Mouse (Mus musculus): ENCODE results near the gene Capn10. TPM values are rescaled to one million over a fixed set of nuclear protein-coding genes. Genes with fewer than 3 reads are reported as not detected.
"Not testable (repeated sequence)": the region's sequence is repeated elsewhere in the genome, so short reads cannot be mapped to it uniquely, and the experiment has no call there.

Capn10 gene
- polyA plus RNA-seq, 1 experiment from 2014 or later, result 18.7 TPM

DNA sequence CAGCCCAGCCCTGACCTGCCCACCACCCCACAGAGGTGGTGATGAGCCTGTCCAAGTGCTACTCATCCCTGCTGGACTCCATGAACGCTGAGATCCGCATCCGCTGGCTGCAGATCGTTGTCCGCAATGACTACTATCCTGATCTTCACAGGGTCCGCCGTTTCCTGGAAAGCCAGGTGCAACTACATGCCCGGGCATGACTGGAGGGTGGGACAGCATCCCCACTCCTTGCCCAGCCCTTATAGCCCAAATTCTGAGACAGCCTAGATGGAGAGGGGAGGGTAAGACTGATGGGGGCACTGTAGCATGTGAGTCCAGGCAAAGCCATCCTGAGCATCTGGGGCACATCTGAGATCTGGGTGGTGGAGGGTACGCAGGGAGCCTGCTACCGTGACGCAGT is 15.0 kb upstream of the Capn10 start:
- no peak for DNase-seq (ENCODE audit: low spot score)

DNA sequence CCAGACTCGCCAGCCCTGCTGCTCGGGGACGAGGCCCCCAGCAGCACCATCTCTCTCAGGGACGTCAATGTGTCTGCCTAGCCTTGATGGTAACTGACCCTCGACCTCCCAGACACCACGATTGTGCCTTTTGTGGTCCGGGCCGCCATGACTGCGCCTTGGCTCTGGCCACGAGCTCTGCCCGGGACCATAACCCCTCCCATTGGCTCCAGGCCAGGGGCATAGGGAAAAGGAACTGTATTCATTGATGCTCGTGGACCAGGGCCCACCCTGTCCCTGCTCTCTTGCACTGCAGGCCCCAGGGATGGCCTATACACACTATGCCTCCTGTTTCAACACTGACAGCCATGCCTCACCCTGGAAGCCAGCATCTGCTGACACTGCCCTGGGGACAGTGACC is 14.4 kb upstream of the Capn10 start:
- no peak for DNase-seq (ENCODE audit: low spot score)

DNA sequence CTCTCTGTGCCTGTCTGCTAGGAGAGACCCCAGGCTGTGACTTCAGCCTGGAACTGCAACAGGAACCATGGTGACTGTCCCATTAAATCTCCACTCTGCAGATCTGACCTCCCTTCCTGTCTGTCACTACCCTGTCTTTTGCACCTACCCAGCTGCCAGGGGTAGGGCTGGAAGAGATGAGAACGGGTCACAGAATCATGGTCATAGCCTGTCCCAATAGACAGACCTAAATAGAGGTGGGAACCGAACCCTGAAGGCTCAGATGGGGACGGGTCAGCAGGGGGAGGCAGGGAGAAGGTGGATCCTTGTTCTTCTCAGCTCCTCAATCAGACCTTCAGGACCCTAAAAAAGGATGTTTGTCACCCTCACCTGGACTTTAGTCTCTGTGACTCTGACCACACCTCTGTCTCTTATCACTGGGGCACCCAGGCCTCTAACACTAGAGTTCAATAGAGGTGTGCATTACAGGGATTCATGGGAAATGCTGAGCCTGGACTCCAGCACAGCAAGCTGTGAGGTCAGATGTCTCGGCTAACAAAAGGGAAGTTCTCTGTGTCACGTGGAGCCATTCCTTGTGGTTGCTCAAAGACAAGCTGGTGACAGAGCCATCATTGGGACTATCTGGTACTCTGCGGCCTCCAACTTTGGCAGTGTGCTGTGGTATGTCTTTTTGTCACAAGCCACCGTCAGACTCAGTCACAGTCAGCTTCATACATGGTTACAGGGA is 13.5 kb upstream of the Capn10 start:
- no peak for DNase-seq (ENCODE audit: low spot score)

DNA sequence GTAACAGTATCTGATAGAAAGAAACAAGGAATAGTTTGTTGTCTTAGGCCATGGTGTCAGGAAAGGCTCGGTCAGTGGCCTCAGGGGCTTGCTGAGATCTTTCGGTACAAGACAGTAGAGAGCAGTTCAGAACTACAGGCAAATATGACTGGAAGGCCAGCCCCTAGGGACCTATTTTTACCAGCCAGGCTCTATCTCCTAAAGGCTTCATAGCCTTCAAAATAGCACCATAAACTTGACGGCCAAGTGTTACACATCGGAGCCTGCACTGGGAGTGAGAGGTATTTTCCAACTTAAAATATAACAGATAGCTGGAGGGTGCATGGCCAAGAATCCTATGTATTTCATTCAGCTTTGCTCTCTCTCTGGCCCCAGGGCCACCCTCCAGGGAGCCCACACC is 12.7 kb upstream of the Capn10 start:
- DNase-seq (ENCODE audit: low spot score), result no peak

DNA sequence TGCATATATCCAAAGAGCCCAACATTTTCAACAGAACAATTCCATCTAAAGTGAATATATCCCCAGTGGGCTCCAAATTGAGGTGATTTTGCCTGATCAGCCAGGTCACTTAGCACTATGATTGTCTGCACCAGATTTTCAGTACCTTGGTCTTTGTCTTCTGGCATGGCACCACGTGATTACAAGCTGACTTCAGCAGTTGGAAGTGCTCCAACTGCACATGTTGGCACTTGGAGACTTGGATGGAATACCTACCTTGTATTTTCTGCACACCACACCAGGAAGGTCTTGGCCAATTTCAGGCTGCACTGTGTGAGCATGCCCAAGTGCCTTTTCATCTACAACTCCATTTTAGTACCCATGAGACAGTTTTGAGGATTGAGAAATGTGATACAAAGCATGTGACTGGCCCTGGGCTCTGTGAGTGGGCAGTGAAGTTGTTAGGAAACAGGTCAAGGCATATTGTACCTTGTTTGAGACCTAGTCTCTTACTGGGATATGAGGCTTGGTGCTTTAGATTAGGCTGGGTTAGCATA is 3.9 kb upstream of the Capn10 start:
- no peak for DNase-seq (ENCODE audit: low spot score)

DNA sequence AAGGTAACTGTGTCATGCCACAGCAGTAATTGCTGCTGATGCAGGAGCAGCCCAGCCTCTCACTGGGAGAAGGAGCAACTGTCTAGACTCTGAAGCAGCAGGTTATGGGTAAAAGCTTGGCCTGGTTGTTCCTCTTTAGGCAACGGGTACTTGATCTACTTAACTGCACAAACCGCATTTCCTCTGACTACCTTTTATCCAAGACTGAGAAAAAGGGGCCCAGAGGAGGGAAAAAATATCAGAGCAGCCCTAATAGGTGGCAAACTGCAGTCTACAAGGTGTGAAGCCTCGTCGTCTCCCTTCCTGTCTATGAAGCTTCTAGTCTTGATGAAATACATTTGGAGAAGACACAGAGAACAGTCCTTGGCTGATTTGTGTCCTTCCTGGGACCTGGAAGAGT is 565 bp upstream of the Capn10 start:
- DNase-seq (ENCODE audit: low spot score), result peak; percentile 21

DNA sequence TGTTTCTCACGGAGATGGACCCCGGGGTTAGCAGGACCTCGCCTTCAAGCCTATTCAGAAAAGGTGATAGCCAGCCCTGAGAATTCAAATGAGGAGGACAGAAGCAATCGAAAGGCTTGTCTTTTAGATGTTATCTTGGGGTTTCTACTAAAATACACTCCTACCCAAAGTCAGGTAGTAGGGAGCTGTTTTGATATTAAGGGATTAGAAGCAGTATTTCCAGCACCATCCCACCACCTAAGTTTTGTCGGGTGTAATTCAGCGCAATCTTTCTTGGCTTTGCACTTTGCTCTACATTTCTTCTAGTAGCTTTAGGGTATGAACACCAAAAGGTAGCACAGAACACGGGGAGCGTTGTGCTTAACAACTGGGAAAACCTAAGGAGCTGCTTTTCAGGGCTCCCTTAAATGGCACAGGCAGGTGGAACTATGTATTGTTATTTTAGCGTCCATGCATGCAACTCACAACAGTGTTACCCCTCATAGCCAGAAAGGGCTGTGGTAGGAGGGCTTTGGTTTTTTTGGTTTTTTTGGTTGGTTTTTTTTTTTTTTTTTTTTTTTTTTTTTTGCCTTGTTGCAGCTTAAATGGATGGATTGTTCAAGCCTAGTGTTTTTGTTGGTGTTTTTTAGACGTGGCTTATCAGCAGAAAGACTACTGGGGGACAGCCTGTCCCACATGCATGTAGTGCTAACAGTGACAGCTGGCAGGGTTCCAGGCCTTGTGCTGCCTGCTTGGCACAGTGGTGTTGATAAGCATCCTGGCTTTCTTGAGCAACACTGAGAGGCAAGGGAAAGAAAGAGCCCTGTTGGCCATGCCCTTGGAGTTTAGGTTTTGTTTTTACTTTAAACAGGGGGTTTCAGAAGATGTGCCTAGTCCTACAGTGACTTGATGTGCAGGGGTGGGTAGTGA is 1.1 kb downstream of the Capn10 start:
- DNase-seq (ENCODE audit: low spot score), result no peak

DNA sequence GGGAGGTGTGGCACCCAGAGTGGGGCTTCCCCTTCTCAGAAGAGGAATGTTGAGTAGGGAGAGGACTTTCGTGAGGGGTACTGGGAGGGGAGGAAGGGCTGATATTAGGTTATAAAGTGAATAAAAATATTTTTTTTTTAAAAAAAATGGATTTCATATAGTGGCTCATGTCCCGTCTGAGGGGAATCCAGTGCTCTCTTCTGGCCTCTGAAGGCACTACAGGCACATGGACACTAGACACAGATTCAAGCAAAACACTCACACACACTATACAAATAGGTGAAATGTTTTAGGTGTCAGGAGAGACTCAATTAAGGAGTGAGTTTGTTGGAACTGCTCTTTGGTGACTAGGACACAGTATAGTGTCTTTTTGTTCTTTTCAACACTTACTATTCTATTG is 1.8 kb downstream of the Capn10 start:
- no peak for DNase-seq (ENCODE audit: low spot score)

DNA sequence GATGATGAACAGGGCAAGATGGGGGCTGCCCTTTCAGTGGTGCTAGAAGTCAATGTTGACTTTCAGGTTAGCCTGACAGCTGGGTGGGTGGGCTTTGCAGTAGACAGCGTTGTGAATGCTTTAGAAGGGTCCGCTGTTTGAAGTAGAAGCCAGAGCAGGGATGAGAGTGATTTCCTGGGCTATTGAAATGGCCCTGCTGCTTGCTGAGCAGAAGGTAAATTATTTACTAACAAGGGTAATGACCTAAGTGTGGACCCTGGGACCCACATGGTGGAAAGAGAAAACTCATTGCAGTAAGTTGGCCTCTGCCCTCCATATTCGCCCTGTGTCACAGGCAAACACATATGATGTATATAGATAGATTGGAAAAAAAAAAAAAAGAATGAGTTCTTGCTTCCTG is 2.3 kb downstream of the Capn10 start:
- no peak for DNase-seq (ENCODE audit: low spot score)

DNA sequence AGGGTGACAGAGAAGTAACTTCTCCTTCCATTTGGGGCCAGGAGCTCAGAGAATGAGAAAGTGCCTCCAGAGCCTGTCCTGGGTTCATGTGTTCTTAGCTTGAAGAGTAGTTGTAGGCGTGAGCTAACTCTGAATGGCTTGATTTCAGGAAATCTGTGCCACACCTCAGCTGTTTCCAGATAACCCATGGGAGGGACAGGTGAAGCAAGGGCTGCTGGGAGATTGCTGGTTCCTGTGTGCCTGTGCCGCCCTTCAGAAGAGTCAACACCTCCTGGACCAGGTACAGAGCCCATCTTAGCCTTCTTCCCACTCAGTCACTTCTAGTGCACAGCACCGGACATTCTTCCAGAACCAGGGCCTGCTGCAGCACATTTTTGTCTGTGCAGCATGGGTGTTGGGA is 3.6 kb downstream of the Capn10 start:
- DNase-seq (ENCODE audit: low spot score), result no peak

DNA sequence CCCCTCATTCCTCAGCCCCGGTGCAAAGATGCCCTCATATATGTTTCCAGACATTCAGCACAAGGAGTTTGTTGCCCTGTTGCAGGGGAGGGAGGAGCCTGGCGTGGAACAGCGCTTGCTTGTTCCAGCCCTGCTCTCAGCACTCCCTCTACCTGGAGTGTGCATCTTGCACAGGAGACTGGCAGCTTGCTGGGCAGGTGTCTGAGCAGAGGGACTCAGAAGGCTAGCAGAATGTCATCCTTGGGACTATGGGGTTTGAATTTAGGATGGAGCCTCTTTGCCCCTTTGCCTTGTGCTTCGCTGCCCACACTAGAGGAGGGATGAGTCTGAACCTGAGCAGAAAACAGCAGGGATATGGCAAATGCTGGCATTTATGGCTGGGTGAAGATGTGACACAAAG is 5.6 kb downstream of the Capn10 start:
- DNase-seq (ENCODE audit: low spot score), result no peak

DNA sequence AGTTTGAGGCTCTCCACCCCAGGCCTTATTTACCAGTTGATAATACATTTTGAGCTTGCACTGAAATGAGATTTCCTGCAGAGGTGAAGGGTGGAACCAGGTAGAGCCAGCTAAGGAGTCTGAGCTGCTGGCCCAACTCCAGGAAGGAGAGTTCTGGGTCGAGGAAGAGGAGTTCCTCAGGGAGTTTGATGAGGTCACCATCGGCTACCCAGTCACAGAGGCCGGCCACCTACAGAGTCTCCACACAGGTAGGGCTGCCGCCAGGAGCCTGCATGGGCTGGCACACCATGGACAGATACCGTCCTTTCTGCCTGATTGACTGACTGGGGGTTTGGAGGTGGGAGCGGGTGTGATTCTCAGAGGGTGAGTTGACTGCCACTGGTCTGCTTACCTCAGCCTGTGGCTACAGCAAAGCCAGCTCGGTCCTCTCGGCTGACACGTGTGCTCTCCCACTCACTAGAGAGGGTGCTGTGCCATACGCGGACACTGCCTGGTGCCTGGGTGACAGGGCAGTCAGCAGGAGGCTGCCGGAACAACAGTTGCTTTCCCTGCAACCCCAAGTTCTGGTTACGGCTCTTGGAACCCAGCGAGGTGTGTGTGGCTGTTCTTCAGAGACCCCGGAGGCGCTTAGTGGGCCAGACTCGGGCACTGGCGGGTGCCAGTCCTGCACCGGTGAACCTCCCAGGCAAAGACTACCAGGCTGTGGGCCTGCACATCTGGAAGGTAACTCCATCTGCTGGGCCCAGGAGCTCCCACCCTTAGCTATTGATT is 9.2 kb downstream of the Capn10 start:
- no peak for DNase-seq (ENCODE audit: low spot score)

DNA sequence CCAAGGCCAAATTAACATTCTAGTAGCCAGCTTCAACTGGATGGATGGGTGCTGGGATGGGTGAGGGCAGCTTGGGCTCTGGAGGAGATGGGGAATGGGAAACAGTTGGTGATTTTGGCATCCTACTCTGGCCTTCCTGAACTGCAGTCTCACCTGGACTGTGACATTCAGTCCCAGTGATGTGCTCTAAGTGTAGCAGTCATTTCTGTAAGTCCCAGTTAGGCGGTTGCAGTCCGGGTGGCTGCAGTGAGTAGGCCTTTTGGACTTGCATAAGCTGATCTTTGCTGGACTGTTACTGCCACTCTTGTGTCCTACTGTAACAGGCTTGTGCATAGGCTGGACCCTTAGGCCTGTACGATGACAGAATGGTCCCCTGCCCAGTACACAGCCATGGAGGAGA is 13.8 kb downstream of the Capn10 start:
- no peak for DNase-seq (ENCODE audit: low spot score)

DNA sequence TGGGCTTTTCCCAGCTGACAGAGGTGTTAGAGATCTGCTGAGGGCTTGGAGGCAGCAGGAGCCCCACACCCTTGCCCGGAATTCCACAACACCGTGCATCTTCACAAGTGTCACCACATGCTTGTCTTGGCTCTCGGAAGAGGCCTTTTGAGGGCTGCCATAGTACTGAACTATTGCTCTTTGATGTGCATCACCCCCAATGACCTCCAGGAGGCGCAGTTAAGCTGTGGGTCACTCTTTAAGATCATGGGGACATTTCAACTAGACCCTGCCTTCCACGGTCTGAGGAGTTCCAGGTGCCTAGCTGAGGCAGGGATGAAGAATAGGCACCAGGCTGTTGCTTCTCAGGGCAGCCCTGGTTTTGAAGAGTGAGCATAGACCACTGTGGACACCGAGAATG is 15.2 kb downstream of the Capn10 start:
- DNase-seq (ENCODE audit: low spot score), result peak; percentile 16

DNA sequence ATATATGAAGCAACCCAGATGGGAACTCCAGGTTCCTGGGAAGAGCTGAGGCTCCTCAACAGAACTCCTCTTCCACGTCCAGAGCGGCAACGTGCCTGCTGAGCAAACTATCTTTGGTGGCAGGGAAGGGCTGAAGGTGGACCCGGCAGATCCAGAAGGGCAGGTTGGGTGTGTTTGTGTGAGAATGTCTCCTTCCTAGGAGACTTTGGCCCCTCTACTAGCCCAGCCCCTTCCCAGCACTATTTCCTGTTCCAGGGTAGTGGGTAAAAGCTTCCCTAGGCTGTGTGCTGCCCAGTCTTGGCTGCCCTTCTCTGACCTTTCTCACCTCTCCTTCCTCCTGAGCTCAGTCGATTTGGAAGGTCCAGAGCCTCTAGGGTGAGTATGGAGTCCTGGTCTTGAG is 16.4 kb downstream of the Capn10 start, which contains the start of gene Gpr35:
TSS of gene Gpr35 (plus strand) at position 259 of the 400 bp plus-strand sequence.
- no peak for DNase-seq (ENCODE audit: low spot score)

DNA sequence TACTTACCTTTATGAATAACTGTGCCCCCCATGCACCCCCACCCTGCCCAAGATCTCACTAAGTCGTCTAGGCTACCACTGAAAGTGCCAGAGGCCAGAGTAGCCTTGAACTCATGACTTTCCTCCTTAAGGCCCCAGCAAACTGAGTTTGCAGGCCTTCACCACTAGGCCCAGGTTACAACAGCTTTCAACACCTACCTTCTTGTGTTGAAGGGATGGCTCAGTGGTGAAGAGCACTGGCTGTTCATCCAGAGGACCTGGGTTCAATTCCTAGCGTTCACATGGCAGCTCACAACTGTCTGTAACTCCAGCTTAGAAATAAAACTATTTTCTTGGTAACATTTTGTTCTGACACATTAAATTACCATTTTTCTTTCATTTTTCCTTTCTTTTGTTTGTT is 19.5 kb downstream of the Capn10 start:
- no peak for DNase-seq (ENCODE audit: low spot score)

DNA sequence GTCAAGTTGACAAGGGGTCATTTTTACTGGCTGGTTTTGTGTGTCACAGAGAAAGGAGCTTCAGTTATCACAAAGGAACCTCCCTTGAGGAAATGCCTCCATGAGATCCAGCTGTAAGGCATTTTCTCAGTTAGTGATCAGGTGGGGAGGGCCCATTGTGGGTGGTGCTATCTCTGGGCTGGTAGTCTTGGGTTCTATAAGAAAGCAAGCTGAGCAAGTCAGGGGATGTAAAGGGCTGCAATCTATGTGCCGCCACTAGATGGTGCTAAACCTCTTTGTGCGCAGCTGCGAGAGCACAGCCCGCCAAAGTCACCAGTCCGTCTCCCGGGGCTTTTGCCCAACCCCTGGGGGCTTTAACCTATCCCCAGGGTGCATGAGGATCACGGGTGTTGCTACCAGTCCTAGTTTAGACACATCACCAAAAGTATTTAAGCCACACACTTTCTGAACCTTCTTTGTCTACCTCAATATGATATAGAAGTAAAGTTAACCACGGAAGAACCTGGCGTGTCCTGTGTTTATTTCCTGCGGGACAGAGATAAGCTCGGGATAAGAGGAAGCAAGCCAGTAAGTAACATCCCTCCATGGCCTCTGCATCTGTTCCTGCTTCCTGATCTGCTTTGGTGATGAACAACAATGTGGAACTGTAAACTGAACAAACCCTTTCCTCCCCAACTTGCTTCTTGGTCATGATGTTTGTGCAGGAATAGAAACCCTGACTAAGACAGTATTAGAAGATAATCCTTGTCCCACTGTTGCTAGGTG is 22.6 kb downstream of the Capn10 start:
- DNase-seq (ENCODE audit: low spot score), result not testable (repeated sequence)

DNA sequence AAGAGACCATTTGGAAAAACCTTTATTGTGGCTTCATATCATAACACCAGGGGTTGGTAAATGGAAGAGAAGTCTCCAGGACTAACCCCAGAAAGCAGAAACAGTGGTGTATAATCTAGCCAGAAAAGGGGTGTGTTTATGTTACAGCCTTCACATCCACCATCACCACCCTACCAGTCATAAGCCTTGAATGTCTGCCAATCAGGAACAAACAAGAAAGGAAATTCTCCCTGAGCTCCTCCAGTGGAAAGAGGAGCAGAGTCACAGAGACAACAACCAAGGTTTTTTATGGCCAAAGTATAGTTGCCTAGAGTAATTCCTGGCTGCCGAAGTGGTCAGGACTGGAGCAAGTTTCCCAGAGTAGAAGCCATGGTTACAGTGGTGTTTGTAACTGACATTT is 24.8 kb downstream of the Capn10 start:
- DNase-seq (ENCODE audit: low spot score), result no peak

DNA sequence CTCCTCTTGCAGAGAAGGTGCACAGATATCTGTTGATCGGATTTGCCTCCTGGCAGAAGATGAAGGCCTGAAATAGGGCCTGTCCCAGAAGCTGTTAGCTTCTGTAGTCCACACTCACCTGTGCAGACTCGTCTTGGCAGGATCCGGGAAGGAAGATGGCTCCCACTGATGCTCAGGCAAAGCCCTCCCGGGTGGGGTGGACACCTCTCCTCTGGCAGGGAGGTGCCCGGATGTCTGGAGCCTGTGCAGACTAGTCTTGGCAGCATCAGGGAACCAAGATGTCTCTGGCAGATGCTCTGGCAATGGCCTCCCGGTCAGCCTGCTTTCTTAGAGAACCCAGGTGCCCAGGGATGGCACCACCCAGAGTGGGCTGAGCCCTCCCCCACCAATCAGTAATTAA is 36.6 kb downstream of the Capn10 start:
- not testable (repeated sequence) for DNase-seq (ENCODE audit: low spot score)

DNA sequence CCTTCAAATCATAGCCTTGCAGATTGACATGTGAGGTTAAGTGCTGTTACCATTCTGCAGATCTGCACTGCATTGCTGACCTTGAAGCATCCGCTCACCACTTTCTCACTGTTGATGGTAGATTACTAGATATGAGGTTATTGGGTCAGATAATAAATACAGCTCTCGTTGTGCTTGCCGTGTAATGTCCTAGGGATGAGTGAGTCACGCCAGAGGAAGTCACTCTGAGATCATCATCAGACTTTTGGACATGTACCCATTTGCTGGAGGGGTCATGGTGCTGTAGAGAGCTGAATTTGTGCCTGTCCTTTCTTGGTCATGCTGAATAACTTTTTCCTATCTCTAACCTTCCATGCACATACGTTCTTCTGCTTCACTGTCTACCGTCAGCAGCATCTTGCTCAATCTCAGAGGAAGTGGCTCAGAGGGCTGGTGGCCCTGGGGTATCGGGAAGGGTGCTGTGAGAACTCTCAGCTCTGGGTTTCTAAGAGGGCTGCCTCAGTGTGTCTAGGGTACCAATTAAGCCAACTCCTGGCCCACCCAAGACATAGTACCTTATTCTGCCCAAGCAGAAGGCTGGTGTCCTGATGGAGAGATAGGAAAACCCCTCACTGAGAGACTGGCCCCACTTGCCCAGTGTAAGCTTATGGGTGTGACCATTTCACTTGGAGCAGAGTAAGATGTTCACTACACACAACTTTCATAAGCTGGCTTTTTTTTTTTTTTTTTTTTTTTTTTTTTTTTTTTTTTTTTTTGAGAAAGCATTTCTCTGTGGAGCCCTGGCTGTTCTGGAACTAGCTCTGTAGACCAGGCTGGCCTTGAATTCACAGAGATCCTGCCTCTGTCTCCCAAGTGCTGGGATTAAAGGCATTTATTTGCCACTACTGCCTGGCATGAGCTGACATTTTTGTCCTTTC is 38.0 kb downstream of the Capn10 start:
- DNase-seq (ENCODE audit: low spot score), result no peak

All from thymus, postnatal 0 days (tissue).